Mouse (Mus musculus): ENCODE data around the gene Tmem229a.

DNA sequence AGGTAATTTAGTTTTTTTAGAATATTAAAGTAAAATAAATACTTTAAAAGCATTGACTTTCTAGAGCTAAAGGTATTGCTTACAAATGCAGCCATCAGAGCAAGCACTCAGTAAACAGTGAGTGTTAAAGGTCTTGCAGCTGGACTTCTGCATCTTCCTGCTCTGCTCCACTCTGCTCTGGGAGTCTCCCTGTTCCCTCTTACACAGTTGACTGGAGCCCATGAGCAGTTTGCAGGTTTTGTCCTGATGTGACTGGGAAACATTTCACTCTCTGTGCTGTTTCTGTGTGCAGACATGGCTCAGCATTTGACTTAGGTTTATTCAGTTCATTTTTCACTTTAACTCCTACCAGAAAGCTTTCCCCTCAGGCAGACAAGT is 45.4 kb downstream of the Tmem229a start:
- no peak for TF ChIP-seq CTCF (conservative IDR thresholded peaks at IDR 0.05; ENCODE audit: insufficient read depth, insufficient read length, low read depth, low read length)
- no peak for TF ChIP-seq POLR2A (IDR thresholded peaks at IDR 0.05; ENCODE audit: low read depth, low read length)

Data from kidney, adult 2 months (tissue).